Mouse (Mus musculus): ENCODE results near the gene Batf3. TPM values are rescaled to one million over a fixed set of nuclear protein-coding genes. Genes with fewer than 3 reads are reported as not detected.

Batf3 gene
- total and polyA plus RNA-seq, 3 experiments: 42.5 to 50.4 (median 44.7) TPM

DNA sequence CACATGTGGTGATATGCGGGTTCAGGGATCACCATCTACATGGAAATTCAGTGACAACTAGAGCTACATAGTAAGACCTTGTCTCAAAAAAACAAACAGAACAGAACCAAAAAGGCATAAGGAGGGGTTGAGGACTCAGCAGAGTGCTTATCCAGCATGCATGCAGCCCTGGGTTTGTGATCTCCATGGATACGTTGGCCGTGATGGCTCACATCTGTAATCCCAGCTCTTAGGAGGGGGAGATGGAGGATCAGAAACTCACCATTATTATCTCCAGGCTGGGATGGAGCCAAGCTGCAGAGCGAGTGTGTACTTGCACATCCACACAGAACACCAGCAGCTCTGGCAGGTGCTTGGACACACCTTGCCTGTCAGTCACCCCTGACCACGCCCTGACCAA is 34.6 kb downstream of the Batf3 start:
- in situ Hi-C loops (cut with MboI; ENCODE audit: low pct_ligation_motif_present, low pct_unique_long_range_greater_than_20kb, low sequenced_read_pairs): loop anchor here (5.0 kb wide), 1 partner anchor 45 kb away; no protein-coding TSS in a partner anchor

GRCm38 (mm10) chr1:191132934-191133333 is 35.3 kb downstream of the Batf3 start:
- H3K4me2 ChIP-seq (ENCODE audit: insufficient read depth, low read depth, poor library complexity, severe bottlenecking): no peak overlapping the region
- H3K4me1 ChIP-seq (ENCODE audit: control insufficient read depth in 1 of 2, insufficient read depth in 2 of 2): peaks cover 0 to 14% of the 10 kb centered on the region in 2 experiments; a peak in 2 of 4 replicates
- H3K36me3 ChIP-seq (replicated peaks in 1 of 2; ENCODE audit: control insufficient read depth in 1 of 2, insufficient read depth in 1 of 2, low read length in 1 of 2): no peaks in the 10 kb centered on the region
- peaks cover 16% of the 10 kb centered on the region for H3K9me3 ChIP-seq (replicated peaks; ENCODE audit: low read length)
- no peak overlapping the region for H3K27ac ChIP-seq (ENCODE audit: insufficient read depth, low read depth)
- DNase-seq (ENCODE audit: extremely low read depth): no peak
- H3K9ac ChIP-seq (ENCODE audit: insufficient read depth, low read depth): no peak overlapping the region
- H3K79me2 ChIP-seq (replicated peaks; ENCODE audit: control insufficient read depth, extremely low read depth, insufficient read depth, poor library complexity, severe bottlenecking): no peaks in the 10 kb centered on the region
- in situ Hi-C loops (cut with MboI; ENCODE audit: low pct_ligation_motif_present, low pct_unique_long_range_greater_than_20kb, low sequenced_read_pairs): loop anchor here (5.0 kb wide), 1 partner anchor 44 kb away; no protein-coding TSS in a partner anchor
- H3K27me3 ChIP-seq (replicated peaks): no peaks in the 10 kb centered on the region
- no peak for TF ChIP-seq GABPA (IDR thresholded peaks at IDR 0.05; ENCODE audit: insufficient replicate concordance, low read depth, low read length)
- TF ChIP-seq NRF1 (IDR thresholded peaks at IDR 0.05; ENCODE audit: low read depth, low read length): no peak
- no peak for TF ChIP-seq POLR2AphosphoS2 (IDR thresholded peaks at IDR 0.05; ENCODE audit: low read depth, low read length)
- TF ChIP-seq SIN3A (IDR thresholded peaks at IDR 0.05; ENCODE audit: low read length): no peak
- TF ChIP-seq SMC3 (IDR thresholded peaks at IDR 0.05; ENCODE audit: low read depth, low read length): no peak
- no peak for TF ChIP-seq USF2 (conservative IDR thresholded peaks at IDR 0.05; ENCODE audit: low read depth, low read length)
- TF ChIP-seq IRF4 (IDR thresholded peaks at IDR 0.05; ENCODE audit: low read depth, low read length): no peak
- no peak for TF ChIP-seq MAX (IDR thresholded peaks at IDR 0.05; ENCODE audit: low read length)
- TF ChIP-seq ZKSCAN1 (IDR thresholded peaks at IDR 0.05; ENCODE audit: borderline replicate concordance, low read depth, low read length): no peak
- no peak for TF ChIP-seq JUN (IDR thresholded peaks at IDR 0.05; ENCODE audit: insufficient read depth, low read depth, low read length)
- no peak for TF ChIP-seq USF1 (IDR thresholded peaks at IDR 0.05; ENCODE audit: low read depth, low read length)
- TF ChIP-seq MAZ (IDR thresholded peaks at IDR 0.05; ENCODE audit: low read depth, low read length): no peak
- TF ChIP-seq ZMIZ1 (IDR thresholded peaks at IDR 0.05; ENCODE audit: low read depth, low read length): no peak
- no peak for TF ChIP-seq EP300 (IDR thresholded peaks at IDR 0.05; ENCODE audit: low read length)
- TF ChIP-seq ZNF384 (IDR thresholded peaks at IDR 0.05; ENCODE audit: low read depth, low read length): no peak
- no peak for TF ChIP-seq E2F4 (IDR thresholded peaks at IDR 0.05; ENCODE audit: insufficient replicate concordance, low read depth, low read length)
- dilution Hi-C loops (cut with MboI; ENCODE audit: extremely low pct_ligation_motif_present, extremely low pct_unique_long_range_greater_than_20kb, low sequenced_read_pairs): no loop called here
- no peak overlapping the region for H3K4me3 ChIP-seq (replicated peaks in 1 of 3; ENCODE audit: low read depth in 2 of 3, low read length in 2 of 3, poor library complexity in 1 of 3)

More for the DNA sequence above, 34.6 kb downstream of the Batf3 start:
- Histone ChIP-seq H3K79me2 (replicated peaks; ENCODE audit: control insufficient read depth, extremely low read depth, insufficient read depth, poor library complexity, severe bottlenecking) (no peaks in the 10 kb centered on the region), H3K27ac (ENCODE audit: insufficient read depth, low read depth) (no peak overlapping the region), H3K27me3 (replicated peaks) (no peaks in the 10 kb centered on the region), H3K4me2 (ENCODE audit: insufficient read depth, low read depth, poor library complexity, severe bottlenecking) (no peak overlapping the region), H3K9me3 (replicated peaks; ENCODE audit: low read length) (peaks cover 16% of the 10 kb centered on the region), H3K4me1 (ENCODE audit: control insufficient read depth in 1 of 2, insufficient read depth in 2 of 2) (0 out of 4 replicates have a peak, but pooled peaks cover 0 to 10% of the 10 kb centered on the region in 2 experiments), H3K36me3 (replicated peaks in 1 of 2; ENCODE audit: control insufficient read depth in 1 of 2, insufficient read depth in 1 of 2, low read length in 1 of 2) (no peaks in the 10 kb centered on the region), H3K4me3 (replicated peaks in 1 of 3; ENCODE audit: low read depth in 2 of 3, low read length in 2 of 3, poor library complexity in 1 of 3) (no peak overlapping the region), H3K9ac (ENCODE audit: insufficient read depth, low read depth) (no peak overlapping the region)
- dilution Hi-C loops (cut with MboI; ENCODE audit: extremely low pct_ligation_motif_present, extremely low pct_unique_long_range_greater_than_20kb, low sequenced_read_pairs): no loop called here
- no peak for TF ChIP-seq EP300 (IDR thresholded peaks at IDR 0.05; ENCODE audit: low read length)
- DNase-seq (ENCODE audit: extremely low read depth): no peak
